Mouse (Mus musculus) forebrain, embryonic 14.5 days (tissue): Measurements from ENCODE around the gene Fbxo11. TPM values are rescaled to one million over a fixed set of nuclear protein-coding genes. Genes with fewer than 3 reads are reported as not detected.

Source experiments
- ATAC-seq: fragments of 200-750 bp; cut with Nextera tagmentation; 2 replicates; pipeline ENCODE4 v1.8.0; 2017; ENCODE audit warnings: mild to moderate bottlenecking, moderate library complexity
- DNase-seq: peaks from one replicate; pipeline ENCODE4 v3.0.0-alpha.2; 2015; ENCODE audit warnings: low spot score
- H3K27ac ChIP-seq: fragments of 300-500 bp; sonication (generic); 2 replicates; pipeline ENCODE4 v1.5.1; 2014; ENCODE audit warnings: low read depth, mild to moderate bottlenecking, control low read depth, low read length, moderate library complexity
- H3K27me3 ChIP-seq: fragments of 300-500 bp; sonication (generic); replicated peaks from 2 replicates; pipeline ENCODE4 v1.6.1; 2014; ENCODE audit warnings: low read length, control low read depth, mixed read lengths; ENCODE audit not compliant: control insufficient read depth, insufficient read depth
- H3K36me3 ChIP-seq: fragments of 300-500 bp; sonication (generic); 2 replicates; pipeline ENCODE4 v1.6.1; 2014; ENCODE audit warnings: low read length, control low read depth; ENCODE audit not compliant: control insufficient read depth, insufficient read depth
- H3K4me1 ChIP-seq: fragments of 300-500 bp; sonication (generic); 2 replicates; pipeline ENCODE4 v1.6.1; 2014; ENCODE audit warnings: antibody characterized with exemption, low read length, control low read depth; ENCODE audit not compliant: control insufficient read depth, insufficient read depth
- H3K4me2 ChIP-seq: fragments of 300-500 bp; sonication (generic); 2 replicates; pipeline ENCODE4 v1.6.1; 2014; ENCODE audit warnings: mild to moderate bottlenecking, control low read depth, low read length
- H3K4me3 ChIP-seq: fragments of 300-500 bp; sonication (generic); 2 replicates; pipeline ENCODE4 v1.5.1; 2014; ENCODE audit warnings: low read depth, low read length, control low read depth
- H3K9ac ChIP-seq: fragments of 300-500 bp; sonication (generic); 2 replicates; pipeline ENCODE4 v1.6.1; 2014; ENCODE audit warnings: mild to moderate bottlenecking, low read length, control low read depth, moderate library complexity
- H3K9me3 ChIP-seq: fragments of 300-500 bp; sonication (generic); replicated peaks from 2 replicates; pipeline ENCODE4 v1.6.1; 2016; ENCODE audit warnings: low read length, control low read depth, mixed read lengths; ENCODE audit not compliant: control insufficient read depth
- WGBS: fragments of 180-500 bp; shearing (Covaris S2); extraction: QIAGEN DNeasy Blood & Tissue Kit; methylation state at CpG from one replicate; pipeline ENCODE4 v1.1.7; 2014; 5-methylcytosine and 5-hydroxymethylcytosine counted together
- polyA plus RNA-seq: library from polyadenylated mRNA; unstranded; fragments of >200 nt; fragmentation: Nextera tagmentation; extraction: Ambion mirVana; gene quantifications from 2 replicates; pipeline ENCODE4 v1.2.1, GENCODE M21; 2014

Gene Fbxo11
- polyA plus RNA-seq = 39.6 and 40.8 TPM in 2 replicates

- DNase-seq (peak; percentile 50), ATAC-seq (peak; percentile 4)
- Histone ChIP-seq H3K4me1 (peaks cover 6% of the 10 kb centered on the region; the same call in 1 of the 2 replicates), H3K9me3 (no peaks in the 10 kb centered on the region), H3K27ac (peak within 1 kb of the TSS; percentile 100), H3K27me3 (no peaks in the 10 kb centered on the region), H3K4me3 (peak within 1 kb of the TSS; percentile 99), H3K36me3 (no peaks in the 10 kb centered on the region), H3K9ac (peak within 1 kb of the TSS; percentile 99), H3K4me2 (peak within 1 kb of the TSS; percentile 70)
- WGBS = under 1% methylated on average over 54 of the region's 112 CpGs
Measured at GRCm38 (mm10) chr17:88065031-88065800, at the start of gene Fbxo11. TSS of gene Fbxo11 (minus strand) at chr17:88065291.

GRCm38 (mm10) chr17:88113883-88114229 is 48.8 kb upstream of the Fbxo11 start:
- Histone ChIP-seq H3K27me3 (no peaks in the 10 kb centered on the region), H3K4me2 (no peak overlapping the region), H3K36me3 (no peaks in the 10 kb centered on the region), H3K4me1 (no peaks in the 10 kb centered on the region), H3K9ac (no peak overlapping the region), H3K9me3 (no peaks in the 10 kb centered on the region), H3K4me3 (no peak overlapping the region), H3K27ac (no peak overlapping the region)
- DNase-seq = no peak
- 91% methylated on average over 10 of the region's 10 CpGs for WGBS
- no peak for ATAC-seq

- H3K4me2 ChIP-seq = no peak overlapping the region
- DNase-seq (no peak), ATAC-seq (no peak)
- H3K9ac ChIP-seq = no peak overlapping the region
- H3K4me1 ChIP-seq = no peaks in the 10 kb centered on the region
- 86% methylated on average over 12 of the region's 12 CpGs for WGBS
- no peak overlapping the region for H3K4me3 ChIP-seq
- no peak overlapping the region for H3K27ac ChIP-seq
- H3K27me3 ChIP-seq = no peaks in the 10 kb centered on the region
- H3K36me3 ChIP-seq = no peaks in the 10 kb centered on the region
- no peaks in the 10 kb centered on the region for H3K9me3 ChIP-seq
Measured at GRCm38 (mm10) chr17:88113015-88113882, 48.2 kb upstream of the Fbxo11 start.

GRCm38 (mm10) chr17:88111865-88112645 is 47.0 kb upstream of the Fbxo11 start:
- Histone ChIP-seq H3K36me3 (no peaks in the 10 kb centered on the region), H3K27ac (no peak overlapping the region), H3K27me3 (no peaks in the 10 kb centered on the region), H3K9me3 (no peaks in the 10 kb centered on the region), H3K4me3 (no peak overlapping the region), H3K4me1 (no peaks in the 10 kb centered on the region), H3K4me2 (no peak overlapping the region), H3K9ac (no peak overlapping the region)
- ATAC-seq (no peak), DNase-seq (no peak)
- 83% methylated on average over 10 of the region's 10 CpGs for WGBS

- no peaks in the 10 kb centered on the region for H3K9me3 ChIP-seq
- DNase-seq (no peak), ATAC-seq (no peak)
- no peak overlapping the region for H3K9ac ChIP-seq
- no peaks in the 10 kb centered on the region for H3K27me3 ChIP-seq
- H3K27ac ChIP-seq = no peak overlapping the region
- H3K4me2 ChIP-seq = no peak overlapping the region
- 90% methylated on average over 12 of the region's 12 CpGs for WGBS
- H3K4me3 ChIP-seq = no peak overlapping the region
- no peaks in the 10 kb centered on the region for H3K36me3 ChIP-seq
- no peaks in the 10 kb centered on the region for H3K4me1 ChIP-seq
Measured at GRCm38 (mm10) chr17:88111081-88111796, 46.1 kb upstream of the Fbxo11 start.

- Histone ChIP-seq H3K27ac (no peak overlapping the region), H3K27me3 (no peaks in the 10 kb centered on the region), H3K4me1 (no peaks in the 10 kb centered on the region), H3K9me3 (no peaks in the 10 kb centered on the region), H3K4me3 (no peak overlapping the region), H3K36me3 (no peaks in the 10 kb centered on the region), H3K9ac (no peak overlapping the region), H3K4me2 (no peak overlapping the region)
- ATAC-seq = no peak
- DNase-seq = no peak
- 89% methylated on average over 4 of the region's 4 CpGs for WGBS
Measured at GRCm38 (mm10) chr17:88107708-88108107, 42.6 kb upstream of the Fbxo11 start.

- no peaks in the 10 kb centered on the region for H3K27me3 ChIP-seq
- H3K4me2 ChIP-seq = no peak overlapping the region
- no peak overlapping the region for H3K27ac ChIP-seq
- no peak overlapping the region for H3K4me3 ChIP-seq
- WGBS = 77% methylated on average over 9 of the region's 9 CpGs
- H3K4me1 ChIP-seq = no peaks in the 10 kb centered on the region
- H3K9ac ChIP-seq = no peak overlapping the region
- DNase-seq (peak; percentile 25), ATAC-seq (peak; percentile 40; the same call in 1 of the 2 replicates)
- H3K9me3 ChIP-seq = no peaks in the 10 kb centered on the region
- H3K36me3 ChIP-seq = no peaks in the 10 kb centered on the region
Measured at GRCm38 (mm10) chr17:88106365-88106764, 41.3 kb upstream of the Fbxo11 start.

DNA sequence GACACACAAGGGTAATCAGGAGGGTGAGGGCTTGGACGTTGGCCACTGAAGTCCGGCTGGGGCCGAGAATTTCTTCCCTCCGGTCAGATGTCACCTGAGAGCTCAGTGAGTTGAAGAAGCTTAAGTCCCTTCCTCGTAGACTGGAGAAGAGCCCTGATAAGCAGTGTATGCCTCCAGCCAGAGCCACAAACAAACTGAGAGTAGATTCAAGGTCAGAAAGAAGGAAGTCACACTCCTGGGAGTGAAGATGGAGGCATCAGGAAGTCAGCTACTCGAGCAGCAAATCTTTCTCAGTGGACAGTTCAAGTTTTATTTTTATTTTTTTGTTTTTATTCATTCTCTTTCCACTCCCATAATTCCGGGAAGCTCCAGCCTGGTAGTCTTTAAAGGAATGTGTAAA is 37.5 kb upstream of the Fbxo11 start:
- DNase-seq (no peak), ATAC-seq (no peak)
- Histone ChIP-seq H3K9me3 (no peaks in the 10 kb centered on the region), H3K27ac (no peak overlapping the region), H3K4me1 (no peaks in the 10 kb centered on the region), H3K36me3 (no peaks in the 10 kb centered on the region), H3K9ac (no peak overlapping the region), H3K27me3 (no peaks in the 10 kb centered on the region), H3K4me2 (no peak overlapping the region), H3K4me3 (no peak overlapping the region)
- WGBS = 86% methylated on average over 7 of the region's 7 CpGs
